Mouse (Mus musculus): ENCODE measurements around the gene Lztr1.

The Lztr1 gene

DNA sequence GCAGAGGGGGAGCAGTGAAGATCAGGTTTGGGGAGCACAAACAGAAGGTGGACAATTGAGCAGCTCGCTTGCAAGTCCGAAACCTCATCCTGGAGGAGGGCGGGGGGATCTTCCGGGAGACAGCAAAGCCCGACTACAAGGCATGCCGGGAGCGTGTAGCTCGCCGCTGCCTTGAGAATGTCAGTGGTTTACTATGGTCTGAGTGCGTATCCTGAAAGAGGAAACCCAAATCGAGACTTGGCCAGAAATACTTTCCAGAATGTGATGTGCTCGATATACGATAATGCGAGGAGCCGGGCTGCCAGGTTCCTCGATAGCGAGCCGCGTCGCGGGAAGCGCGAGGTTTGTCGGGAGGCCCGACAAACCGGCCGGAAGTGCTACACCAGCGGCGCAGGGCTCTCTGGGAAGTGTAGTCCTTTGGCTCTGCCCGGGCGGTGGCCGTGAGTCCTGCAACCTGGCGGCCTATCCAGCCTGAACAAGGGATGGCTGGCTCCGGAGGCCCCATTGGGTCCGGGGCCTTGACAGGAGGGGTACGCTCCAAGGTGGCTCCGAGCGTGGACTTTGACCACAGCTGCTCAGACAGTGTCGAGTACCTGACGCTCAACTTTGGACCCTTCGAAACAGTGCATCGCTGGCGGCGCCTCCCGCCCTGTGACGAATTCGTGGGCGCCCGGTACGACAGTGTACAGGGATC, at the start of gene Lztr1:
TSS of gene Lztr1 (plus strand) at position 143 of the 694 bp plus-strand sequence.
- under 1% methylated on average over 50 of the region's 50 CpGs for WGBS

DNA sequence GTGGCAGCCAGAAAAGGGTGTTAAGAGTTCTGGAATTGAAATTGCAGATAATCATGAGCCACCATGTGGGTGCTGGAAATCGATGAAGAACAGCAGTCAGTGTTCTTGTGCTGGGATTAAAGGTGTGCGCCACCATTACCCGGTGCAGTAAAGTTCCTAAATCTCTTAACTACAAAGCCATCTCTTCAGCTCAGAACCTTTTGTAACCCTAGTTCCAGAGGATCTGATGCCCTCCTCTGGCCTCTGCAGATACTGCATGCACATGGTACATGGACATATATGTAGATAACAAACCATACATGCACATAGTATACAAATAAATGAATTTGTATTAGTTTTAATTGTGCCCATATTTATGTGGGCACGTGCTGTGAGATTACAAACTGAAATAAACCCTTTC, 48.2 kb upstream of the Lztr1 start:
- WGBS = 75% methylated on average over 4 of the region's 4 CpGs

DNA sequence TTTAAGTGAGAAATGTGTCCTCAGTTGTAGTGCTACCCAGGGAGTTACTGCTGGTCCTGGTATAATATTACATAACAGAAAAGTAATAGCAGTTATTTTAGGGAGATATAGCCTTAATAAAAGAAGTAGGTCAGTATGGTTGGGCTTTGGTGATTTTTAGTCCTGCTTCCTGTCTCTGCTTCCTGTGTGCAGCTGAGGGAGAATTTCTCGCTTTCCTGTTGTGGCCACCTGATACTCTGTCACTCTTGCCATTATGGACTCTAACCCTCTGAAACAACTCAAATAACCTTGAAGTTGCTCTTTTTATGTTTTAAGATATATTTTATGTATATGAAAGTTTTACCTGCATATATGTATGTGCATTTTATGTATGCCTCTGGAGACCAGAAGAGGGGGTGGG, 46.9 kb upstream of the Lztr1 start:
- WGBS = 68% methylated on average over 1 of the region's 1 CpGs

DNA sequence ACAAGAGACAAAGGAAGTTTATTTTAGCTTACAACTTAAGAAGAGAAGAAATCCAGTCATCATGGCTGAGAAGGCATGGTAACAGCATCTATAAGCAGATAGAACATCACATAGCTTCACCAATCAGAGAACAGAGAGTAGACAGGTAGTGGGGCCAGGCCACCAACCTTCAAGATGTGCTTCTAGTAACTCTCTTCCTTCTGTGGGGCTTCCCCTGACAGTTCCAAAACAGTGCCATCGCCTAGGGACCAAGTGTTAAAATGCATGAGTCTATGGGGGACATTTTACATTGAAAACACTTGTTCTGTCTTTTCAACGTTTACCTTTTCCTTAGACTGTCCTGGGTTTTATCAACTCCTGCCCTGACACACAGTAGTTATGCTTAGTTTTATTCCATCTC, 45.3 kb upstream of the Lztr1 start:
- 82% methylated on average over 2 of the region's 2 CpGs for WGBS

DNA sequence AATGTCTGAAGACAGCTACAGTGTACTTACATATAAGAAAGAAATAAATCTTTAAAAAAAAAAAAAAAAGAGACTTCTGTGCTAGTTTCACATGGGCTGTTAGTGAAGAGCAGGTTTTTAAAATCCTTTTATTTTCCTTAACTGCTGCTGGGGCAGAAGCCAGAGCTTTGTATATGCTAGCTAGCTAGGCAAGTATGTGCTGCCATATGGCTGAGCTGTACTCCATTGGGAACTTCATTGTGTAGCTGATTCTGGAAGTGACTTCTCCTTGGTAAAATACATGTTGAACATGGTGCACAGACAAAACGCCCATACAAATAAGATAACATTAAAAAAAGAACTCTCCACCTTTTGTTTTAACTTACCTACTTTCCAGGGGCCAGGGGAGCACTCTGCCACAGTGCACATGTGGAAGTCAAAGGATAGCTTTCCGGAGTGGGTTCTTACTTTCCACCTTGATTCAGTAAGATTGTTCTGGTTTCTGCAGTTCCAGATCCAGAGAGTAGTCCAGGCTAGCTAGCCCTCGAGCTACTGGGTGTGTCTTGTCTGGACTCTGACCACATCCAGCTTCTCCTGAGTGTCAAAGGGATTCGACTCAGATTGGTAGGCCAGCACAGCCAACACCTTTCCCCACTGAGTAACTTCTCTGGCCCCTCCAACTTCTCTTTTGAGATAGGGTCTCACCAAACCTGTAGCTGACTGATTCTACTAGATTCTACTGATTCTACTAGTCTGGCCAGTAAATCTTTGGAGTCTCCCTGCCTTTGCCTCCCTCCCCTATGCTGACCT, 41.4 kb upstream of the Lztr1 start:
- 72% methylated on average over 4 of the region's 4 CpGs for WGBS

DNA sequence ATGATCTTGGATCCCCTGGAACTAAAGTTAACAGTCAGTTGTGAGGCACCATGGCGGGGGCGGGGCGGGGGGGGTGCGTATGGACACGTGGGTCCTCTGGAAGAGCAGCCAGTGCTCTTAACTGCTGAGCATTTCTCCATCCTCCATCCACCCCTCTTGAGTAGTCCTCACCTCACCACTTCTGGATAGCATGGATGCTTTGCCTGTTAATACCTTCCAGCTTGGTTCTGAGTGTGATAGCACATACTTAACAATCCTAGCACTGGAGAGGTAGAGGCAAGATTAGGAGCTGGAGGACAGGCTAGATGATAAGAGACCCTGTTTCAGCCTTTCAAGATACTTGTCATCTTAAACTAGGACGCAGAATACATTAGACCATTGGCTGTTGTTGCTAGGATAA, 36.0 kb upstream of the Lztr1 start:
- 80% methylated on average over 6 of the region's 6 CpGs for WGBS

DNA sequence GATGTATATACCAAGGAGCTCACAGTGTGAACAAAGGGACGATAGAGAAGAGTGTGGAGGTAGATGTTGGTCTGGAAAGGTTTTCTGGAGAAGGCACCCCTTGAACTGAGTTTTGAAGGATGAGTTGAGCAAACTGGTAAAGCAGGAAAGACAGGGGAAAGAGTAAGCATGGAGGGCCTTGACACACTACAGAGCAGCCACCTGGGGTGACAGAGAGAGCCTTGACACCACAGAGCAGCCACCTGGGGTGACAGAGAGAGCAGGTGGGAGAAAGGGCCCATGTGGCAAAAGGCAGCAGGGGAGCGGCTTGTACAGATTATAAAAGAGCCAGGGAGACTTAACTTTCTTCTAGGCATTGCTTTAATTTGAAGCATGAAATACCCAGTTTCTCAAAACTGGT, 33.7 kb upstream of the Lztr1 start:
- 69% methylated on average over 2 of the region's 2 CpGs for WGBS

DNA sequence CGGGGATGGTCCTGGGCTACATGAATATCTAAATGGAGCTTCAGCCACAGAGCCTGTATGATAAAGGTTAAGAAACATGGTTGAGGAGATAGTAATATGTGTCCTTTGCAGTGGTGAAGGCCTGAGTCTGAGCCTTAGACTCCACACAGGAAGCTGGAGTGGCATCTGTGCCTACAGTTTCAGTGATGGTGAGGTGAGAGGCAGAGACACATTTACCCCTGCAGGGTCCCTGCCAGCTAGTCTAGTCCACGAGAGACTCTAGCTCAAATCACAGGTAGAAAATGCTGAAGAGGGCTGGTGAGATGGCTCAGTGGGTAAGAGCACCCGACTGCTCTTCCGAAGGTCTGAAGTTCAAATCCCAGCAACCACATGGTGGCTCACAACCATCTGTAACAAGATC, 33.2 kb upstream of the Lztr1 start:
- 82% methylated on average over 4 of the region's 4 CpGs for WGBS

DNA sequence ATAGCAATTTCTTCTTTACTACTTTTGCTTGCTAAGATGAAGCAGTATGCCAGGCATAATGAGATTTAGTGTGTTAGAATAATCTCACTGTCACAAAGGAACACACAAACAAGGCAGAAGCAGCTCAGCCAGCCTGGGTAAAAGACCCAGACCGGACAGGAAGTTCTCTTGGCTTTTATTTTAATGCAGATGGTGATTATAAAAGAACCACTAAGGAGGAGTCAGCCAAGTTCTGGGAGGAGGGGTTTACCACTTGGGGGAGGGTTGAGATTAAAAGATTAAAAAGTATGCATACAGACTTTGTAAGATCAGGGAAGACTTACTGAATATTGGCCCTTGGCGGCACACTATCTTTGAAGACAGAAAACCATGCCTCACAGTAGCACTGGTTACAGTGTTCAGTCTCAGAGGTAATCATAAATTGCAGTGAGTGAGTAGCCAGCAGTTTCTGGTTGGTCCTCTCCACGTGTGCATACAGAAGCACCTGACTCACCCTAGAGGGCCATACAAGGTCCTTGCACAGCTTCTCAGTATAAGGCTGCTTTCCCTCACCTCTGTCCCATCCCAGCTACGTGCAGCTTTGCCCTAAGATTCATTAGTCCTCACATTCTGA, 30.1 kb upstream of the Lztr1 start:
- WGBS = 60% methylated on average over 4 of the region's 4 CpGs

DNA sequence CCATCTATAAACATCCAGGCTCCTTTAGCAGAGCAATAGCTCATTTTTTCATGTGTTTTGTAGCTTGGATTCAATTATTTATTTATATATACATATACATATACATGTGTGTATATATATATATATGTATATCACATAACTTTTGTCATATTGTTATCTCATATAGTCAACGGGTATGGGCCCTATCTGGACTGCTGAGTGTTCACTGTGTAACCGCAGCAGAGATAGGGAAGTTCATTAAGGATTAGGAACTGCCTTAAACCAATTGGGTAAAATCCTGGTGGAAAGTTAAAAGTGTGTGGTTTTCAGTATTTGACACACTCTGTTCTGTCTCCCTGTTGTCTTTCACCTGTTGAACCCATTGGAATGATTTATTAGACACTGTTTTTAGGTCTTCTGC, 27.0 kb upstream of the Lztr1 start:
- 86% methylated on average over 2 of the region's 2 CpGs for WGBS

DNA sequence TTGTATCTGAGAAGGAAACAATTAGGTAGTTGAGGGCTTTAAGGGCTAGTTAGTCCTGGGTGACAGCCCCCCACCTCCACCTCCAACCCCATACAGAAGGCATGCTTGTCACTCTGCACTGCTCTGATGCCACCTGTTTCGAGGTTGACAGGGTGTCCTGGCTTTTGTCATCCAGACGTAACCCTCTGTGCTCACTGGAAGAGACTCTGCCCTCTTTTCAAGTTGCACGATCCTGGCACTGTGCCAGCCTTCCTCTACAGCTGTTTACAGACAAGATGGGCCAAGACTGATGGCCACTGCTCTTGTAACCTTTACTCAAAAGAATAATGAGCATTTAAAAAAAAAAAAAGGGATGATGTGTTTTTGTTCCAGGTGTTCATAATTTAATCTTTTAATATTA, 22.0 kb upstream of the Lztr1 start:
- WGBS = 22% methylated on average over 3 of the region's 3 CpGs

DNA sequence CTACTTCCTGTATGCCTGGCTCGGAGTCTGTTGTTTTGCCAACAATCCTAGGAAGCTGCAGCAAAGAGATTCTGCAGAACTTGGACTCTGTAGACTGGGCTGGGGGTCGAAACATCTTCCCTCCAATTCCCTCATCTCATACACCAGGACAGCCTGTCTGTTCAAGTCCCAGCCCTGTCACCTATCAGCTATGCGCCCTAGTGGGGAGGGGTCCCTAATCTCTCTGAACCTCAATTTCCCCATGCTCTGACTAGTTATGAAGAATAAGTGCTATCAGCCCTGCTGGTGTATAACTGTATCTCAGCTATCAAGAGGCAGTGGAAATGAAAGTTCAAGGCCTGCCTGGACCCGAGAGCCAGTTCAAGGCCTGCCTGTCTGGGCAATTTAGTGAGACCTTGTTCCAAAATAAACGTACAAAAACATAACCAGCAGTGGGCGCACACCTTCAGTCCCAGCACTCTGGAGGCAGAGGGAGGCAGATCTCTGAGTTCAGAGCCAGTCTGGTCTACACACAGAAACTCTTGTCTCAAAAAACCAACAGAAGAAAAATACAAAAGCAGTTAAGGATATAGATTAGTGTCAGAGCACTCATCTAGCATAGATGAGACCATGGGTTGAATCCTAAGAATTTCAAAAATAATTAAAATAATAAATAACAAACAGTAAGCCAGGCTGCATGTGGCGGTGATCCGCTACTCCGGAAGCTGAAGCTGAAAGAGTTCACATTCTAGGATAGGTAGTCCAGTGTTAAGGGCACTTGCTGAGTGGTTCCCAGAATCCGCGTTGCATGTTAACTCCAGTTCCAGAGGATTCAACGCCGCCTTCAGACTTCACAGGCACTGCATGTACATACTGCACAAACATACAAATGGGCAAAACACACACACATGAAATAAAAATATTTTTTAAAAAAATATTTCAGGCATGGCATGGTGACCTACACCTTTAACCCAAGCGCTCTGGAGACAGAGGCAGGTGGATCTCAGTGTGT, 19.7 kb upstream of the Lztr1 start:
- 48% methylated on average over 14 of the region's 14 CpGs for WGBS

DNA sequence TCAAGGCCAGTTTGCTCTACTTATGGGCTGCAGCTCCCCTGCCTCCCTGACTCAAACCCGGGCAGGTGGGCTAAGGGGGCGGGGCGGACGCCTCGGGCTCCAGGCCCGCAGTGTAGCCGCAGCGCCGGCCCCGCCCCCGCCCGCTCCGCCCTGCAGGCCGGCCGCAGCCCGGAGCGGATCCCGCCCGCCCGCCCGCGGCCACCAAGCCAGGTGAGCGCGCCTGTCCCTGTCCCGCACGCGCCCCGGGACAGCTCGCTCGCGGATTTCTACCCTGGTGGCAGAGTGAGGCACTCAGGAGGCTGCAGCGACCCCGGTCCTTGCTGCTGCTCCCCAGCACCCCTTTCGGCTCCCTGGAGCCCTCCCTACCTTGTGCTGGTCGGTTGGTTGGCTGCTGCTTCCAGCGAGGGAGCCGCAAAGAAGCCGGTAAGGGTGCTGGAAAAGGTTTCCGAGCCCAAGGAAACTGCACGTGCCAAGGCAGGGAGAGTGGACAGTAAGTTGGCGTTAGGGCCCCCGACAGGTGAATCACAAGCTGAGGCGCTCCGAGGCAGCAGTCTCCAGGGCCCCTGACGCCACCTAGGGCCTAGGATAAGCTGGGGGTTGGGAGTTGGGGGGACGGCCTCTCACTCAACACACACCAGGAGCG, 18.9 kb upstream of the Lztr1 start, which contains the start of gene Aifm3:
TSS of gene Aifm3 (plus strand) at position 143 of the 643 bp plus-strand sequence.
- 3% methylated on average over 47 of the region's 47 CpGs for WGBS

DNA sequence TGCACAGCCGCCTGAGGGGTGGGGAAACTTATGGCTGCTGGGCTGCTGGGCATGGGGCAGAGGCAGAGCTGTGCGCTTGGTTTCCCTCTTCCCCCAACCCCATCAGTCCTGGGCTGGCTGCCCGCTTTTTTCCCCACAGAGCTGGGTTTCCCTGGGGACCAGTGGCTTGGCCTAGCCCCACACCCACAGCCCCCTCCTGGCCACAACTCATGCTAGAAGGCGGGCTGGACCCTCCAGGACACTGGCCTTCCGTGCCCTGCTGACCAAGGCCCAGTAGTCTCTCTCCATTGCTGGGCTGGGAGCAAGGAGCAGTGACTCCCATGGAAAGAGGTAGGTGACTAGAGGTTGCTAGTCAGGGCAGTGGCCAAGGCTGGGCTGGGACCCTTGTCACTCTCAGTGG, 17.3 kb upstream of the Lztr1 start:
- 78% methylated on average over 5 of the region's 5 CpGs for WGBS

DNA sequence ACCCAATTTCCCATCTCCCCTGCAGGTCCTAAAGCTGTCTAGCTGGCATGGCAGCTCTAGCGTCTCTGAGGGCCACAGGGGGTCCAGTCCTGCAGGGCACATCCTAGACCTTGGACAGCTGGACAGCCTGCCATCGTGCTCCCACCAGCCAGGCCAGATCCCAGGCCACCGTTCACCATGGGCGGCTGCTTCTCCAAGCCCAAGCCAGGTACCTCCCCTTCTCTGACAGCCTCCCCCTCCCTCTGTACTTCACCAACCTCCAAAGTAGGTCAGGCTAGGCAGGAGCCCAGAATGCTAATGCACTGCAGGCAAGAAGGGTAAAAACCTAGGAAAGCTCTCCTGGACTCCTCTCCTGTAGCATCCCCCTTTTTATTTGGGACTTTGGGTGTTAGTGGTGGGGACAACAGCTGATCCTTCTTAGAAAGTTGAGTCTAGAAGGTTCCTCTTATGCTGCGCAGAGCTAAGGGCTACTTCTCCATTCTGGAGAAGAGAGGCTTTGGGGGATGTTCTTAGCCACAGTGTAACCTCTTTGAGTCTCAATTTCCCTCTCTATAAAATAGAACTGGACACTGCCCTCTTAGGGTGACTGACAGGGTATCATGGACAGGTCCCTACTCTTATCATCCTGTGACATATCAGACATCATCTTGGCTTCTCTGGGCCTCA, 16.5 kb upstream of the Lztr1 start:
- 55% methylated on average over 5 of the region's 5 CpGs for WGBS

DNA sequence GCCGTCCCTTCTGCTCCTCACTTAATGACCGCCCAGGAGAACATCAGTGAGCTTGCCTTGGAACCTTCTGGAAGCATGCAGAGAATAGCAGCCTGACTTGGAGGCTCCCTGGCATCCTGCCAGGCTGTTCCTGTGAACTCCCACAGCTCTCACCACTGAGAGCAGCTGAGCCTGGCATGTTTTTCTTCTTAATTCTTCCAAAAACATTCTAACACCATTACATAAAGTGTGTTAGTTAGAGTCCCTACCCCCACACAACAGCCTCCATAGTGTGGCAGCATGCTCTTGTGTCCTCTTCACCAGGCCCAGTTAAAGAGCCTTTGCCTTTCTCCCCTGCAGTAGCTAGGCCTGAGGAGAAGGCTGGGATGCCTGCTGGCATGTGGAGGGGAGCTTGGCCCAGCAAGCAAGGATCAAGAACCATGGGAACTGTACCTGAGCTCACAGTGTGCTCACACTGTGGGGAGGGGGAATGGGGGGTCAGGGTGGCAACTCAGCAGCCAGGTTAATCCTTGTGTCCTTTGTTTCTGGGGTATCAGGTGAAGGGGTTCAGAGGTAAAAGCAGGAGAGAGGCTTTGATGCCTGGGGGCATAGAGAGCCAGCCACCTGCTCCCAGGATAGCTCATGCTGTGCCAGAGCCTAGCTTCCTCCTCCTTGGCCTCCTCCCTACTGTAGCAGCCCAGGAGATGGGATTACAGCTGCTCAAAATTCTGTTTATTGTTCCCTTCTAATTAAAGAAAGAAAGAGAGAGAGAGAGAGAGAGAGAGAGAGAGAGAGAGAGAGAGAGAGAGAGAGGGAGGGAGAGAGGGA, 11.8 kb upstream of the Lztr1 start:
- 10% methylated on average over 2 of the region's 2 CpGs for WGBS

DNA sequence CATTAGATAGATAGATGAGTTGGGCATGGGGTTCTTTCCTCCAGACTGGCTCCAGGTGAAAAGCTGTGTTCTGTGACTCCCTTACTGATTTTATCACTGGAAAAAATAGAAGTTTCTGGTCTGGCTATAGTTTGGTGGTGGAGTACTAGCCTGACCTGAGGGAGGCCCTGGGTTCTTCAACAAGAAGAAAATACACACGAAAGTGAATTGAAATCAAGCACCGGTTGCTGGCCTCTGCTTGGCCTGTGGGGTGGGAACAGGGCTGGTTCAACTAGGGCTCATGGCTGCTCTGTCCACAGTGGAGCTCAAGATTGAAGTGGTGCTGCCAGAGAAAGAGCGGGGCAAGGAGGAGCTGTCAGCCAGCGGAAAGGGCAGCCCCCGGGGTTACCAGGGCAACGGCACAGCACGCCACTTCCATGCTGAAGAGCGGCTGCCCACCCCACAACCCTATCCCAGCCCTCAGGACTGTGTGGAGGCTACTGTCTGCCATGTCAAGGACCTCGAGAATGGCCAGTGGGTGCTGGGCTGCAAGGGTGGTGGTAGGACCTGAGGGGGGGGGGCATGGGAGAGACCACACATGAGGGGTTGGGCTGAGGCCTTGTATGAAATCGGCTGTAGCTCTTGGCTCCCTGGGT, 9.1 kb upstream of the Lztr1 start:
- 48% methylated on average over 10 of the region's 10 CpGs for WGBS

DNA sequence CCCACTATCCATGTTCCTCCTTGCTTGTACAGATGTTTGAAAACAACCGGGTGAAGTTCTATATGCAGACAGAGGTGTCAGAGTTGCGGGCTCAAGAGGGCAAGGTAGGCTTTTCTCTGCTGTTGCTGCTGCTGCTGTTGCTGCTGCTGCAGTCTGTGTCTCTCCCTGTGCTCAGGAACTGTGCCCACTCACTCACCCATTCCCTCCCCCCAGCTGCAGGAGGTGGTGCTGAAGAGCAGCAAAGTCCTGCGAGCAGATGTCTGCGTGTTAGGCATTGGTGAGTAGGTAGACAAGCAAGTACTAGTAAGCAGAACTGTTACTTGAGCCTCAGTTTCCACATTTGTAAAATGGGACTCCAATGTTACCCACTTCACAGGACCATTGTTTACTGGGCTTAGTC, 5.8 kb upstream of the Lztr1 start:
- WGBS = 60% methylated on average over 4 of the region's 4 CpGs

DNA sequence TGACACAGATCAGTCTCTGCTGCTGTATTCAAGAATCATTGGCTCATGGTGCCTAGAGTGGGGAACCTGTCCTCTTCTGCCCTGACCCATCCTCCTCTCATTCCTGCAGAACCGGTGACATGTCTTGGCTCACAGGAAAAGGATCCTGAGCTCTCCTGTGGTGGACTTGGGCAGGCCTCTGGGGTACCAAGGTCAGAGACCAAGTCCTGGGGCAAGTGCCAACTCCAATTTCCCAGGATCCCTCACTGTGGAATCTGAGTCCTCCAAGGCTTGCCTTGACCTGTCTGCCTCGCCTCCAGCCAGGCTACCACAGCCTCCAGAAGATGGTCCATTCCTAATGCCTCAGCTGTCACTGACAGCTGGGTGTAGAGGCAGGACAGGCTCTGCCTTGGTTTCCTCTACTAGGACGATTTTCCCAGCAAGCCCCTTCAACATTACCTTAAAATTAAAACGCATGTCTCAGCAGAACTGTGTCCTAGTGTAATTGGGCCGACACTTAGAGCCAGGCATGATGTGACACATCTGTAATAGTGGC, 1.4 kb upstream of the Lztr1 start:
- 86% methylated on average over 5 of the region's 5 CpGs for WGBS
